Mouse (Mus musculus) ES-Bruce4 (cell line): ENCODE measurements around the gene Zfp362. TPM values are rescaled to one million over a fixed set of nuclear protein-coding genes. Genes with fewer than 3 reads are reported as not detected.

Experiments
- H3K27ac ChIP-seq: 2 replicates; pipeline ENCODE4 v1.5.1; 2012; ENCODE audit warnings: low read length, inconsistent platforms; ENCODE audit not compliant: insufficient read depth
- H3K27me3 ChIP-seq: 2 replicates; pipeline ENCODE4 v1.6.1; 2012; ENCODE audit warnings: mild to moderate bottlenecking, low read length, inconsistent platforms; ENCODE audit not compliant: control insufficient read depth, poor library complexity, insufficient read depth, severe bottlenecking
- H3K36me3 ChIP-seq: 2 replicates; pipeline ENCODE4 v1.6.1; 2012; ENCODE audit warnings: inconsistent platforms, mild to moderate bottlenecking, low read length, moderate library complexity; ENCODE audit not compliant: control insufficient read depth, poor library complexity, insufficient read depth, severe bottlenecking
- H3K4me1 ChIP-seq: one replicate; pipeline ENCODE4 v1.8.1; 2011; ENCODE audit warnings: low read length; ENCODE audit not compliant: control insufficient read depth, insufficient read depth
- H3K4me3 ChIP-seq: 2 replicates; pipeline ENCODE4 v1.5.1; 2011; ENCODE audit warnings: low read depth, mild to moderate bottlenecking, low read length
- H3K9ac ChIP-seq: 2 replicates; pipeline ENCODE4 v1.6.1; 2012; ENCODE audit warnings: low read depth, mild to moderate bottlenecking, inconsistent platforms; ENCODE audit not compliant: poor library complexity, severe bottlenecking
- H3K9me3 ChIP-seq: replicated peaks from 2 replicates; pipeline ENCODE4 v1.6.1; 2012; ENCODE audit warnings: mild to moderate bottlenecking, low read length, inconsistent platforms; ENCODE audit not compliant: control insufficient read depth, poor library complexity, insufficient read depth, severe bottlenecking
- CTCF ChIP-seq: IDR thresholded peaks from one replicate; pipeline ENCODE4 v1.8.1; 2011; ENCODE audit warnings: low read depth, low read length
- EP300 ChIP-seq: IDR thresholded peaks from 2 replicates; pipeline ENCODE4 v1.6.1; 2011; ENCODE audit warnings: low read depth, low read length; ENCODE audit not compliant: insufficient read depth
- POLR2A ChIP-seq: IDR thresholded peaks from one replicate; pipeline ENCODE4 v1.8.1; 2011; ENCODE audit warnings: low read length; ENCODE audit not compliant: insufficient read depth
- polyA plus RNA-seq: library from polyadenylated mRNA; stranded (reverse); fragments of >200 nt; gene quantifications from 2 replicates; pipeline ENCODE4 v1.2.4, GENCODE M21; 2011; ENCODE audit warnings: low read depth; ENCODE audit not compliant: missing spikeins, insufficient read depth, insufficient read length

Gene Zfp362
- polyA plus RNA-seq, 1 experiment: 11.6 TPM

GRCm38 (mm10) chr4:128747614-128748270, 58.1 kb downstream of the Zfp362 start:
- Histone ChIP-seq H3K9me3 (no peaks in the 10 kb centered on the region), H3K27me3 (no peaks in the 10 kb centered on the region), H3K4me3 (no peak overlapping the region), H3K27ac (no peak overlapping the region), H3K36me3 (peaks cover 13% of the 10 kb centered on the region), H3K4me1 (no peaks in the 10 kb centered on the region), H3K9ac (no peak overlapping the region)
- TF ChIP-seq EP300 (no peak), CTCF (no peak), POLR2A (no peak)

- TF ChIP-seq EP300 (no peak), POLR2A (no peak), CTCF (no peak)
- H3K27ac ChIP-seq: no peak overlapping the region
- no peaks in the 10 kb centered on the region for H3K9me3 ChIP-seq
- H3K4me1 ChIP-seq: no peaks in the 10 kb centered on the region
- H3K36me3 ChIP-seq: peaks cover 13% of the 10 kb centered on the region
- no peaks in the 10 kb centered on the region for H3K27me3 ChIP-seq
- no peak overlapping the region for H3K4me3 ChIP-seq
- H3K9ac ChIP-seq: no peak overlapping the region
These were observed 60.7 kb downstream of the Zfp362 start for GRCm38 (mm10) chr4:128745160-128745559.

GRCm38 (mm10) chr4:128743031-128743626, 62.7 kb downstream of the Zfp362 start:
- Histone ChIP-seq H3K27ac (no peak overlapping the region), H3K36me3 (peaks cover 10% of the 10 kb centered on the region), H3K9ac (no peak overlapping the region), H3K4me1 (peaks cover 2% of the 10 kb centered on the region), H3K9me3 (no peaks in the 10 kb centered on the region), H3K27me3 (no peaks in the 10 kb centered on the region), H3K4me3 (no peak overlapping the region)
- TF ChIP-seq CTCF (no peak), EP300 (no peak), POLR2A (no peak)

- H3K27me3 ChIP-seq: no peaks in the 10 kb centered on the region
- TF ChIP-seq EP300 (no peak), POLR2A (no peak), CTCF (no peak)
- no peak overlapping the region for H3K4me3 ChIP-seq
- H3K36me3 ChIP-seq: peaks cover 8% of the 10 kb centered on the region
- no peak overlapping the region for H3K27ac ChIP-seq
- H3K9ac ChIP-seq: no peak overlapping the region
- no peaks in the 10 kb centered on the region for H3K9me3 ChIP-seq
- H3K4me1 ChIP-seq: peaks cover 2% of the 10 kb centered on the region
These were observed 63.4 kb downstream of the Zfp362 start for GRCm38 (mm10) chr4:128742379-128742970.

- Histone ChIP-seq H3K27me3 (no peaks in the 10 kb centered on the region), H3K9me3 (no peaks in the 10 kb centered on the region), H3K27ac (no peak overlapping the region), H3K9ac (no peak overlapping the region), H3K4me3 (no peak overlapping the region), H3K4me1 (peaks cover 2% of the 10 kb centered on the region), H3K36me3 (0 out of 2 replicates have a peak, but pooled peaks cover 5% of the 10 kb centered on the region)
- TF ChIP-seq EP300 (no peak), CTCF (no peak), POLR2A (no peak)
These were observed 63.9 kb downstream of the Zfp362 start for GRCm38 (mm10) chr4:128741906-128742305.

- H3K36me3 ChIP-seq: 0 out of 2 replicates have a peak, but pooled peaks cover 5% of the 10 kb centered on the region
These were observed 65.0 kb downstream of the Zfp362 start for GRCm38 (mm10) chr4:128740878-128741277.

More at GRCm38 (mm10) chr4:128740878-128741277, 65.0 kb downstream of the Zfp362 start:
- Histone ChIP-seq H3K4me1 (peaks cover 7% of the 10 kb centered on the region), H3K27me3 (no peaks in the 10 kb centered on the region), H3K9ac (no peak overlapping the region), H3K9me3 (no peaks in the 10 kb centered on the region), H3K4me3 (no peak overlapping the region), H3K27ac (no peak overlapping the region)
- no peak for TF ChIP-seq POLR2A
- no peak for TF ChIP-seq CTCF
- TF ChIP-seq EP300: no peak
